Mouse (Mus musculus) T-helper 1 cell (primary cell): ENCODE data around the gene Galnt18.

Experiments
- in situ Hi-C: fragments of 300-600 bp; cut with MboI, MseI; formaldehyde crosslinking; loops from one replicate; pipeline ENCODE4 v1.15.1; 2025; ENCODE audit warnings: high pct_unique_total_duplicates

Galnt18 gene

GRCm38 (mm10) chr7:111486811-111487333, 292.9 kb downstream of the Galnt18 start:
- in situ Hi-C loops = loop anchor here (10.0 kb wide), 1 partner anchor 1758 kb away; no protein-coding TSS in a partner anchor

GRCm38 (mm10) chr7:111483896-111484295, 295.9 kb downstream of the Galnt18 start:
- in situ Hi-C loops = loop anchor here (10.0 kb wide), 1 partner anchor 1761 kb away; no protein-coding TSS in a partner anchor

- in situ Hi-C loops = loop anchor here (10.0 kb wide), 1 partner anchor 1761 kb away; no protein-coding TSS in a partner anchor
Measured at GRCm38 (mm10) chr7:111483321-111483720, 296.5 kb downstream of the Galnt18 start.

GRCm38 (mm10) chr7:111467715-111468114, 312.1 kb downstream of the Galnt18 start:
- in situ Hi-C loops = no loop called here

GRCm38 (mm10) chr7:111466720-111467119, 313.1 kb downstream of the Galnt18 start:
- in situ Hi-C loops = no loop called here

- in situ Hi-C loops = no loop called here
Measured at GRCm38 (mm10) chr7:111466121-111466520, 313.7 kb downstream of the Galnt18 start.

GRCm38 (mm10) chr7:111459716-111460115, 320.1 kb downstream of the Galnt18 start:
- in situ Hi-C loops = no loop called here

GRCm38 (mm10) chr7:111456007-111456406, 323.8 kb downstream of the Galnt18 start:
- in situ Hi-C loops = no loop called here

- in situ Hi-C loops = no loop called here
Measured at GRCm38 (mm10) chr7:111455541-111455940, 324.2 kb downstream of the Galnt18 start.

- in situ Hi-C loops = no loop called here
Measured at GRCm38 (mm10) chr7:111452000-111452399, 327.8 kb downstream of the Galnt18 start.

GRCm38 (mm10) chr7:111450286-111451095, 329.3 kb downstream of the Galnt18 start:
- in situ Hi-C loops = no loop called here

- in situ Hi-C loops = no loop called here
Measured at GRCm38 (mm10) chr7:111433173-111433572, 346.6 kb downstream of the Galnt18 start.

GRCm38 (mm10) chr7:111427392-111427791, 352.4 kb downstream of the Galnt18 start:
- in situ Hi-C loops = no loop called here
